ENCODE assay signal across 22 mouse cellular contexts in genomic region chr11:74665631-74666283, GRCm38 (mm10). TPM values are rescaled to one million over a fixed set of nuclear protein-coding genes. Genes with fewer than 3 reads are reported as not detected.
DNase-seq lines count a peak whose midpoint lies in the region; ATAC-seq and TF ChIP-seq lines count a peak whose summit lies in the region.
"Had no signal": no experiment of that assay in that cellular context is flagged by ENCODE, and none has a peak within 500 bp of the region (broad histone marks: within the 10 kb centered on the region; RNA-seq: fewer than 3 reads in every experiment).

No protein-coding gene starts in this region.

- H3K9ac ChIP-seq in midbrain, embryonic 13.5 days (replicated peaks), result no peak overlapping the region
- H3K9ac ChIP-seq in stomach, postnatal 0 days (ENCODE audit: low read length), result no peak overlapping the region
- H3K9ac ChIP-seq: embryonic facial prominence, embryonic 15.5 days; heart, embryonic 15.5 days; hindbrain, embryonic 14.5 days had no signal

- peaks cover 97% of the 10 kb centered on the region for H3K36me3 ChIP-seq in heart, embryonic 10.5 days
- H3K36me3 ChIP-seq in midbrain, embryonic 13.5 days, result peaks cover 88% of the 10 kb centered on the region
- peaks cover 96% of the 10 kb centered on the region for H3K36me3 ChIP-seq in midbrain, embryonic 10.5 days
- H3K36me3 ChIP-seq in stomach, postnatal 0 days (ENCODE audit: control insufficient read depth, insufficient read depth, low read length), result peaks cover 47% of the 10 kb centered on the region

- H3K9me3 ChIP-seq in heart, embryonic 10.5 days, result no peaks in the 10 kb centered on the region
- H3K9me3 ChIP-seq in midbrain, embryonic 13.5 days, result no peaks in the 10 kb centered on the region
- H3K9me3 ChIP-seq in midbrain, embryonic 10.5 days (replicated peaks), result no peaks in the 10 kb centered on the region
- no peaks in the 10 kb centered on the region for H3K9me3 ChIP-seq in stomach, postnatal 0 days (ENCODE audit: control insufficient read depth, low read length)
- H3K9me3 ChIP-seq: embryonic facial prominence, embryonic 15.5 days; forebrain, embryonic 10.5 days; heart, embryonic 15.5 days; hindbrain, embryonic 10.5 days had no signal

- H3K27ac ChIP-seq in heart, embryonic 10.5 days, result no peak overlapping the region
- no peak overlapping the region for H3K27ac ChIP-seq in midbrain, embryonic 13.5 days
- H3K27ac ChIP-seq in midbrain, embryonic 10.5 days (replicated peaks), result no peak overlapping the region
- no peak overlapping the region for H3K27ac ChIP-seq in stomach, postnatal 0 days (replicated peaks)
- H3K27ac ChIP-seq: embryonic facial prominence, embryonic 15.5 days; forebrain, embryonic 10.5 days; gastrocnemius, adult 2 months; heart, embryonic 15.5 days; hindbrain, embryonic 10.5 days; hindbrain, embryonic 14.5 days had no signal

- H3K4me3 ChIP-seq in heart, embryonic 10.5 days, result no peak overlapping the region
- no peak overlapping the region for H3K4me3 ChIP-seq in midbrain, embryonic 13.5 days (replicated peaks)
- H3K4me3 ChIP-seq in midbrain, embryonic 10.5 days, result no peak overlapping the region
- H3K4me3 ChIP-seq in stomach, postnatal 0 days (ENCODE audit: low read depth, low read length), result no peak overlapping the region
- H3K4me3 ChIP-seq: embryonic facial prominence, embryonic 15.5 days; erythroblast, embryonic 14.5 days; forebrain, embryonic 10.5 days; gastrocnemius, adult 2 months; heart, embryonic 15.5 days; hindbrain, embryonic 10.5 days had no signal

- 0 out of 2 replicates have a peak, but pooled peaks have one; percentile 28 for ATAC-seq in midbrain, embryonic 13.5 days
- ATAC-seq in stomach, postnatal 0 days (ENCODE audit: low FRiP score, low TSS enrichment), result no peak
- ATAC-seq: forebrain, embryonic 14.5 days had no signal

- intact Hi-C loops in heart, postnatal 14 days (cut with DNase I), result no loop called here

- WGBS in heart, embryonic 10.5 days, result 92% methylated on average over 17 of the region's 17 CpGs
- 95% methylated on average over 17 of the region's 17 CpGs for WGBS in midbrain, embryonic 13.5 days
- WGBS in midbrain, embryonic 10.5 days, result 94% methylated on average over 17 of the region's 17 CpGs
- WGBS in stomach, postnatal 0 days, result 91% methylated on average over 17 of the region's 17 CpGs

- no peak for TF ChIP-seq EP300 in stomach, postnatal 0 days (optimal IDR thresholded peaks at IDR 0.05)

- no peak overlapping the region for H3K4me2 ChIP-seq in midbrain, embryonic 13.5 days (replicated peaks)
- no peak overlapping the region for H3K4me2 ChIP-seq in stomach, postnatal 0 days (replicated peaks; ENCODE audit: low read depth)
- H3K4me2 ChIP-seq: embryonic facial prominence, embryonic 15.5 days; heart, embryonic 11.5 days; heart, embryonic 15.5 days; hindbrain, embryonic 14.5 days had no signal

- no peak for TF ChIP-seq CTCF in stomach, postnatal 0 days (IDR thresholded peaks at IDR 0.05; ENCODE audit: low read depth)

- H3K27me3 ChIP-seq in heart, embryonic 10.5 days (ENCODE audit: insufficient read depth, poor library complexity, severe bottlenecking), result no peaks in the 10 kb centered on the region
- H3K27me3 ChIP-seq in midbrain, embryonic 13.5 days, result no peaks in the 10 kb centered on the region
- H3K27me3 ChIP-seq in midbrain, embryonic 10.5 days (ENCODE audit: low read depth, poor library complexity, severe bottlenecking), result no peaks in the 10 kb centered on the region
- H3K27me3 ChIP-seq in stomach, postnatal 0 days (ENCODE audit: control insufficient read depth, insufficient read depth, low read length), result no peaks in the 10 kb centered on the region
- H3K27me3 ChIP-seq: embryonic facial prominence, embryonic 15.5 days; heart, embryonic 15.5 days had no signal

- DNase-seq in adrenal gland, postnatal 10 days, result peak; percentile 32
- no peak for DNase-seq in adrenal gland, adult 8-10 months
- peak; percentile 68 for DNase-seq in heart, embryonic 10.5 days (ENCODE audit: low spot score)
- DNase-seq in heart, postnatal 14 days, result no peak
- DNase-seq in midbrain, embryonic 10.5 days (ENCODE audit: low spot score), result no peak
- peak; percentile 11 for DNase-seq in stomach, postnatal 0 days (ENCODE audit: low spot score)
- DNase-seq: cerebellum, adult 11-12 months; cerebellum, adult 9-10 months; embryo, embryonic 11 days; gastrocnemius, adult 2 months; gastrocnemius, postnatal 25 days had no signal

- H3K4me1 ChIP-seq in heart, embryonic 10.5 days, result no peaks in the 10 kb centered on the region
- no peaks in the 10 kb centered on the region for H3K4me1 ChIP-seq in midbrain, embryonic 13.5 days (replicated peaks)
- H3K4me1 ChIP-seq in midbrain, embryonic 10.5 days, result no peaks in the 10 kb centered on the region
- no peaks in the 10 kb centered on the region for H3K4me1 ChIP-seq in stomach, postnatal 0 days (replicated peaks; ENCODE audit: control insufficient read depth, insufficient read depth)
- H3K4me1 ChIP-seq: embryonic facial prominence, embryonic 15.5 days; forebrain, embryonic 10.5 days; heart, embryonic 15.5 days; hindbrain, embryonic 10.5 days had no signal

RNA-seq across cellular contexts. Expression of gene Cluh, which starts 16.5 kb away (rescaled TPM):
- 100 to 1,000 TPM; 252 to 291 TPM for total RNA-seq in adrenal gland, postnatal 10 days (2021)
- 100 to 1,000 TPM; 198 to 241 (median 220) TPM for total RNA-seq in adrenal gland, adult 8-10 months (2022)
- 50.2 and 68.6 TPM in 2 replicates for polyA plus RNA-seq in heart, embryonic 10.5 days (2016; fragmentation: Nextera tagmentation; extraction: Ambion mirVana)
- total RNA-seq in heart, postnatal 14 days (2021), result 100 to 1,000 TPM; 215 to 219 TPM
- polyA plus RNA-seq in midbrain, embryonic 13.5 days (2015; fragmentation: Nextera tagmentation; extraction: Ambion mirVana), result 12.7 and 14.2 TPM in 2 replicates
- polyA plus RNA-seq in midbrain, embryonic 10.5 days (2016; fragmentation: Nextera tagmentation; extraction: Ambion mirVana), result 25.5 and 26.2 TPM in 2 replicates
- 17.8 and 19.9 TPM in 2 replicates for polyA plus RNA-seq in stomach, postnatal 0 days (2015; fragmentation: Nextera tagmentation; extraction: Ambion mirVana)

RNA-seq across cellular contexts. Expression of gene Ccdc92b, which starts 46.4 kb away (rescaled TPM):
- total RNA-seq in adrenal gland, postnatal 10 days (2021), result 1 to 10 TPM; 2.3 to 4.0 TPM
- total RNA-seq in adrenal gland, adult 8-10 months (2022), result 1 to 10 TPM; 3.9 to 7.0 (median 4.5) TPM
- polyA plus RNA-seq in heart, embryonic 10.5 days (2016; fragmentation: Nextera tagmentation; extraction: Ambion mirVana), result 1.6 and 1.7 TPM in 2 replicates
- under 1 TPM; 0.37 to 0.50 TPM for total RNA-seq in heart, postnatal 14 days (2021)
- 1.7 and 1.8 TPM in 2 replicates for polyA plus RNA-seq in midbrain, embryonic 13.5 days (2015; fragmentation: Nextera tagmentation; extraction: Ambion mirVana)
- 0.62 and 0.67 TPM in 2 replicates for polyA plus RNA-seq in midbrain, embryonic 10.5 days (2016; fragmentation: Nextera tagmentation; extraction: Ambion mirVana)
- polyA plus RNA-seq in stomach, postnatal 0 days (2015; fragmentation: Nextera tagmentation; extraction: Ambion mirVana), result 0.55 and 0.62 TPM in 2 replicates
- total RNA-seq: common myeloid progenitor, adult 5-6 weeks; granulocyte monocyte progenitor cell, adult 5-6 weeks had no signal

RNA-seq across cellular contexts. Expression of gene Rap1gap2, which starts 55.0 kb away (rescaled TPM):
- total RNA-seq in adrenal gland, postnatal 10 days (2021), result 10 to 100 TPM; 10.8 to 13.2 TPM
- total RNA-seq in adrenal gland, adult 8-10 months (2022), result 10 to 100 TPM in 2 of 4 experiments, 1 to 10 TPM in 2; 8.2 to 19.6 (median 12.7) TPM
- 5.2 and 7.0 TPM in 2 replicates for polyA plus RNA-seq in heart, embryonic 10.5 days (2016; fragmentation: Nextera tagmentation; extraction: Ambion mirVana)
- total RNA-seq in heart, postnatal 14 days (2021), result 10 to 100 TPM; 72.8 to 77.6 TPM
- 7.3 and 10.4 TPM in 2 replicates for polyA plus RNA-seq in midbrain, embryonic 13.5 days (2015; fragmentation: Nextera tagmentation; extraction: Ambion mirVana)
- polyA plus RNA-seq in midbrain, embryonic 10.5 days (2016; fragmentation: Nextera tagmentation; extraction: Ambion mirVana), result 0.88 and 2.1 TPM in 2 replicates
- 7.6 and 8.2 TPM in 2 replicates for polyA plus RNA-seq in stomach, postnatal 0 days (2015; fragmentation: Nextera tagmentation; extraction: Ambion mirVana)

RNA-seq across cellular contexts. Expression of gene Pafah1b1, which starts 58.7 kb away (rescaled TPM):
- total RNA-seq in adrenal gland, postnatal 10 days (2021), result 100 to 1,000 TPM; 145 to 154 TPM
- total RNA-seq in adrenal gland, adult 8-10 months (2022), result 100 to 1,000 TPM; 124 to 194 (median 185) TPM
- 47.2 and 55.8 TPM in 2 replicates for polyA plus RNA-seq in heart, embryonic 10.5 days (2016; fragmentation: Nextera tagmentation; extraction: Ambion mirVana)
- 100 to 1,000 TPM; 200 to 201 TPM for total RNA-seq in heart, postnatal 14 days (2021)
- 59.6 and 66.9 TPM in 2 replicates for polyA plus RNA-seq in midbrain, embryonic 13.5 days (2015; fragmentation: Nextera tagmentation; extraction: Ambion mirVana)
- polyA plus RNA-seq in midbrain, embryonic 10.5 days (2016; fragmentation: Nextera tagmentation; extraction: Ambion mirVana), result 53.0 and 56.1 TPM in 2 replicates
- 47.5 and 51.7 TPM in 2 replicates for polyA plus RNA-seq in stomach, postnatal 0 days (2015; fragmentation: Nextera tagmentation; extraction: Ambion mirVana)

Comparison
In these comparisons a context has a peak if more than half of its experiments do, and no peak if none do; other contexts are left out.
1. DNase-seq: peak in adrenal gland, postnatal 10 days (single experiment), heart, embryonic 10.5 days (single experiment) and stomach, postnatal 0 days (single experiment); none in adrenal gland, adult 8-10 months (single experiment), heart, postnatal 14 days (0 of 2) and midbrain, embryonic 10.5 days (single experiment).